Mouse (Mus musculus) cerebellum, adult 9-11 months (tissue): ENCODE data around the gene Npat.

Experiments used
- DNase-seq: peaks from one replicate; pipeline ENCODE4 v3.0.0; 2022

The Npat gene

GRCm38 (mm10) chr9:53609968-53610781, 73.3 kb downstream of the Npat start, which contains the start of gene Acat1:
Gene Acat1 (minus strand): TSS chr9:53610382.
- peak; percentile 94 for DNase-seq

- DNase-seq = no peak
These were observed 77.4 kb downstream of the Npat start for GRCm38 (mm10) chr9:53614286-53614685.

GRCm38 (mm10) chr9:53615246-53615645, 78.4 kb downstream of the Npat start:
- DNase-seq = no peak
